Mouse (Mus musculus): Measurements from ENCODE around the gene Clic5. TPM values are rescaled to one million over a fixed set of nuclear protein-coding genes. Genes with fewer than 3 reads are reported as not detected.

Clic5 gene
- polyA plus RNA-seq, 1 experiment from 2014 or later = 0.56 TPM

DNA sequence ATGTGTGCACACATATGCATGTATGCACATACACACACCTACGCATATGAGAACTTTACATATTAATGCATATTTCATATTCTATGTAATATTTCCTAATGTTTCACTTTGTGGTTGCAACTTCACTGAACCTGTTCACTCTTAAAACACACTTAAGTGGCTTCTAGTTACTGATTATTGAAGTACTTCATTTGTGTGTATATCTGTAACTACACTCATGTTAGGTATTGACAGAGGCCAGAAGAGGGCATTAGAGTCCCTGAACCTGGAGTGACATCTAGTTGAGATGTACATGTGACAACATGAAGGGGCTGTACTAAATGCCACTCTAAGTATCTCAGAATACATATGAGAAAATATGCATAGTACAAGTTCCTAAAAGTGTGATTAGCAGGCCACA, 99.9 kb downstream of the Clic5 start:
- H3K36me3 ChIP-seq = no peaks in the 10 kb centered on the region
- H3K27ac ChIP-seq = no peak overlapping the region
- H3K4me1 ChIP-seq = no peaks in the 10 kb centered on the region
- H3K4me2 ChIP-seq = no peak overlapping the region
- no peaks in the 10 kb centered on the region for H3K9me3 ChIP-seq (replicated peaks)
- no peak for ATAC-seq
- 71% methylated on average over 1 of the region's 1 CpGs for WGBS (ENCODE audit: insufficient replicate concordance)
- H3K27me3 ChIP-seq (replicated peaks) = no peaks in the 10 kb centered on the region
- no peak overlapping the region for H3K4me3 ChIP-seq
- no peak overlapping the region for H3K9ac ChIP-seq

- no peak for ATAC-seq
- WGBS (ENCODE audit: insufficient replicate concordance) = 54% methylated on average over 1 of the region's 1 CpGs
- Histone ChIP-seq H3K4me2 (no peak overlapping the region), H3K9me3 (replicated peaks) (no peaks in the 10 kb centered on the region), H3K9ac (no peak overlapping the region), H3K27ac (no peak overlapping the region), H3K4me3 (no peak overlapping the region), H3K4me1 (no peaks in the 10 kb centered on the region), H3K27me3 (replicated peaks) (no peaks in the 10 kb centered on the region), H3K36me3 (no peaks in the 10 kb centered on the region)
These were observed 108.8 kb downstream of the Clic5 start for GRCm38 (mm10) chr17:44297221-44297620.

DNA sequence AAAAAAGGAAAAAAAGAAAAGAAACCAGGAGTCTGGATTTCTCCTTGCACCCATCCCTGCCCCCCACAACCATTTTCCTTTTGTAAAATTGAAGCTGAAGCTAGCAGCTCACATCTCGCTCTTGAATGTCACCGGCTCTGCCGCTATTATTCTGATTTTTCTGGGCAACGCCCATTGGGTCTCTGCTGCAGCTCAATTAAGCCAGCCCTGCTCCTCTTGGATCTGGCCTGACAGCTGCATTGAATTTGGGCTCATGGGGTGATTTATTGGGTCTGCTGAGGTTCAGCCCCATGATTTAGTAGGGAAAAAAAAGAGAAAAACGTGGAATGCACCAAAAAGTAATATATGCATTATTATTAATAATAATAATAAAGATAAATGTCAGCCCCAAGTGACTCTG, 111.9 kb downstream of the Clic5 start:
- Histone ChIP-seq H3K4me3 (no peak overlapping the region), H3K36me3 (no peaks in the 10 kb centered on the region), H3K9me3 (replicated peaks) (no peaks in the 10 kb centered on the region), H3K9ac (no peak overlapping the region), H3K4me2 (no peak overlapping the region), H3K27me3 (replicated peaks) (no peaks in the 10 kb centered on the region), H3K4me1 (no peaks in the 10 kb centered on the region), H3K27ac (no peak overlapping the region)
- WGBS (ENCODE audit: insufficient replicate concordance) = 47% methylated on average over 5 of the region's 5 CpGs
- ATAC-seq = no peak

DNA sequence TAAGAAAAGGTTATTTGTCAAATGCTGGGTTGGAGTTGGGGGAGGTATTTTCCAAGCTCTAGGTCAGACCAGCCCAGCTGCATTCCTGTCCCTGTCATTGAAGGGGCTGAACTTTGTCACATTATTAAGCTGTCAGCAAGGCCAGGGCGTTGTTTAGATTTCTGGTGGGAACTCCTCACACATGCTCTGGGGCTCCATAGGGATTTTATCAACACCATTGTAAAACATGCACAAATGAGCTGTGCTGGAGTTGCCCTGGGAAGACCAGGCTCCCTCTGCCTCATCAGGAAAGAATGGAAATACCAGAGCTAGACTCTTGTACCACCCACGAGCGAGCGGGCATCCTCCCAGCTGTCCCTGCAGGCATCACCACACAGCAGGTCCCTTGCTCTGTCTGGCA, 112.3 kb downstream of the Clic5 start:
- no peak overlapping the region for H3K9ac ChIP-seq
- H3K4me3 ChIP-seq = no peak overlapping the region
- H3K4me1 ChIP-seq = no peaks in the 10 kb centered on the region
- 24% methylated on average over 4 of the region's 4 CpGs for WGBS (ENCODE audit: insufficient replicate concordance)
- no peak overlapping the region for H3K27ac ChIP-seq
- no peaks in the 10 kb centered on the region for H3K27me3 ChIP-seq (replicated peaks)
- no peak overlapping the region for H3K4me2 ChIP-seq
- ATAC-seq = no peak
- no peaks in the 10 kb centered on the region for H3K36me3 ChIP-seq
- no peaks in the 10 kb centered on the region for H3K9me3 ChIP-seq (replicated peaks)

GRCm38 (mm10) chr17:44301224-44301811, 112.9 kb downstream of the Clic5 start:
- H3K27ac ChIP-seq = no peak overlapping the region
- no peaks in the 10 kb centered on the region for H3K36me3 ChIP-seq
- no peak for ATAC-seq
- no peaks in the 10 kb centered on the region for H3K4me1 ChIP-seq
- 60% methylated on average over 17 of the region's 17 CpGs for WGBS (ENCODE audit: insufficient replicate concordance)
- no peak overlapping the region for H3K4me3 ChIP-seq
- H3K9me3 ChIP-seq (replicated peaks) = no peaks in the 10 kb centered on the region
- H3K9ac ChIP-seq = no peak overlapping the region
- H3K4me2 ChIP-seq = no peak overlapping the region
- H3K27me3 ChIP-seq (replicated peaks) = no peaks in the 10 kb centered on the region

DNA sequence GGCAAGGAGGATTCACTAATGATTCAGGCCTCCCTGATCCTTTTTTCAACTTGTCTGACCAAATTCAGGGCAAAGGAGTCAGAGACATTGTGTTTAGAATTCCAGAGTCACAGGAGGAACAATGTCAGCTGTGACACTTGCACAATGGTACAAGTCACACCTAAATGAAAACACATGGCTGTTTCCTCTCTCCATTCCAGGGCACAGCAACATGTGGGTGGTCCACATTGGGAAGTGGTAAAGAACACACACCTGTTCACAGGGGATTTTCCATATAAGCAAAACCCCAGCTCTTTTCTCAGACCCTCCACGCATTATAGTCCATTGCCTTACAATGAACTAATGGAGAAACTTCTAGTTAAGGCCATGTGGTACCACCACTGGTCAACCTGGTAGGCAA, 115.7 kb downstream of the Clic5 start:
- no peak overlapping the region for H3K4me2 ChIP-seq
- no peaks in the 10 kb centered on the region for H3K4me1 ChIP-seq
- no peak overlapping the region for H3K4me3 ChIP-seq
- no peaks in the 10 kb centered on the region for H3K36me3 ChIP-seq
- ATAC-seq = no peak
- no peaks in the 10 kb centered on the region for H3K27me3 ChIP-seq (replicated peaks)
- H3K9me3 ChIP-seq (replicated peaks) = no peaks in the 10 kb centered on the region
- no peak overlapping the region for H3K27ac ChIP-seq
- 62% methylated on average over 1 of the region's 1 CpGs for WGBS (ENCODE audit: insufficient replicate concordance)
- no peak overlapping the region for H3K9ac ChIP-seq

- no peaks in the 10 kb centered on the region for H3K4me1 ChIP-seq
- ATAC-seq = no peak
- H3K9me3 ChIP-seq (replicated peaks) = no peaks in the 10 kb centered on the region
- no peak overlapping the region for H3K27ac ChIP-seq
- H3K27me3 ChIP-seq (replicated peaks) = no peaks in the 10 kb centered on the region
- H3K4me2 ChIP-seq = no peak overlapping the region
- H3K9ac ChIP-seq = no peak overlapping the region
- 60% methylated on average over 10 of the region's 10 CpGs for WGBS (ENCODE audit: insufficient replicate concordance)
- no peak overlapping the region for H3K4me3 ChIP-seq
- no peaks in the 10 kb centered on the region for H3K36me3 ChIP-seq
These were observed 121.7 kb downstream of the Clic5 start for GRCm38 (mm10) chr17:44309914-44310622.

- Histone ChIP-seq H3K4me2 (no peak overlapping the region), H3K36me3 (no peaks in the 10 kb centered on the region)
- WGBS (ENCODE audit: insufficient replicate concordance) = 61% methylated on average over 10 of the region's 10 CpGs
These were observed 136.9 kb downstream of the Clic5 start for GRCm38 (mm10) chr17:44325314-44325713.

GRCm38 (mm10) chr17:44327279-44328146, 139.1 kb downstream of the Clic5 start:
- no peaks in the 10 kb centered on the region for H3K4me1 ChIP-seq
- no peaks in the 10 kb centered on the region for H3K27me3 ChIP-seq (replicated peaks)
- no peak overlapping the region for H3K4me3 ChIP-seq
- no peak overlapping the region for H3K9ac ChIP-seq
- H3K9me3 ChIP-seq (replicated peaks) = no peaks in the 10 kb centered on the region
- no peak overlapping the region for H3K4me2 ChIP-seq
- H3K36me3 ChIP-seq = no peaks in the 10 kb centered on the region
- no peak overlapping the region for H3K27ac ChIP-seq
- ATAC-seq = no peak
- 63% methylated on average over 10 of the region's 10 CpGs for WGBS (ENCODE audit: insufficient replicate concordance)

More at GRCm38 (mm10) chr17:44325314-44325713, 136.9 kb downstream of the Clic5 start:
- Histone ChIP-seq H3K4me3 (no peak overlapping the region), H3K27me3 (replicated peaks) (no peaks in the 10 kb centered on the region), H3K9ac (no peak overlapping the region), H3K9me3 (replicated peaks) (no peaks in the 10 kb centered on the region), H3K4me1 (no peaks in the 10 kb centered on the region), H3K27ac (no peak overlapping the region)
- no peak for ATAC-seq

DNA sequence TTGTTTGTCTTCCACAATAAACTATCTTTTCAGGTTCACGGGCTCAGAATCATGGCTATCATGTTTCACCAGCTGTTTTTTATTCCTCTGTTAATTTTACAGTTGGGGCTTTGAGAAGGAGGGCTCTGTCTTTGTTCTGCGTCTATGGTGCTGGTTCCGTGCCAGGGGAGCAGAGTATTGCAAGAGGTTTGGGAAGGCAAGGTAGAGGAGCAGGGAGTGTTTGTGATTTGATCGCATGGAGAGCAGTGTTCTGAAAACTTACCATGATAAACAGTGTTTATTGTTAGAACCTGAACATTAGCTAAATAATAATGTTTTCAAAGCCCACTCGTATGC, 139.7 kb downstream of the Clic5 start:
- no peaks in the 10 kb centered on the region for H3K36me3 ChIP-seq
- no peak for ATAC-seq
- H3K27me3 ChIP-seq (replicated peaks) = no peaks in the 10 kb centered on the region
- H3K9ac ChIP-seq = no peak overlapping the region
- no peak overlapping the region for H3K4me2 ChIP-seq
- 71% methylated on average over 5 of the region's 5 CpGs for WGBS (ENCODE audit: insufficient replicate concordance)
- H3K4me1 ChIP-seq = no peaks in the 10 kb centered on the region
- H3K27ac ChIP-seq = no peak overlapping the region
- H3K9me3 ChIP-seq (replicated peaks) = no peaks in the 10 kb centered on the region
- no peak overlapping the region for H3K4me3 ChIP-seq

Data from liver, embryonic 12.5 days (tissue).